Mouse (Mus musculus): ENCODE results near the gene Mrps5. TPM values are rescaled to one million over a fixed set of nuclear protein-coding genes. Genes with fewer than 3 reads are reported as not detected.

The Mrps5 gene
- 44.5 and 69.7 TPM in 2 replicates for total RNA-seq (2014; rRNA removed)
- 129 and 138 TPM in 2 replicates for polyA plus RNA-seq (2015; fragmentation: Nextera tagmentation; extraction: Ambion mirVana)

GRCm38 (mm10) chr2:127586694-127587513 is at the start of gene Mrps5, which contains the start of gene Zfp661:
Gene Mrps5 (plus strand): TSS chr2:127587222.
Gene Zfp661 (minus strand): TSS chr2:127587094.
- H3K27me3 ChIP-seq (ENCODE audit: insufficient read depth, low read length), result no peaks in the 10 kb centered on the region
- peak within 1 kb of the TSS; percentile 83 for H3K4me2 ChIP-seq (ENCODE audit: low read depth, low read length)
- no peaks in the 10 kb centered on the region for H3K9me3 ChIP-seq (ENCODE audit: low read length)
- 0 out of 2 replicates have a peak, but pooled peaks cover 11% of the 10 kb centered on the region for H3K4me1 ChIP-seq (ENCODE audit: insufficient read depth, low read length)
- peak within 1 kb of the TSS; percentile 96 for H3K27ac ChIP-seq
- ATAC-seq (peak; percentile 88), DNase-seq (ENCODE audit: low spot score) (peak; percentile 86)
- WGBS, result 4% methylated on average over 39 of the region's 39 CpGs
- peak within 1 kb of the TSS; percentile 94 for H3K4me3 ChIP-seq (ENCODE audit: low read length)
- peak within 1 kb of the TSS; percentile 78 for H3K9ac ChIP-seq (replicated peaks; ENCODE audit: low read length)
- peak; percentile 19 for TF ChIP-seq CTCF (IDR thresholded peaks at IDR 0.05; ENCODE audit: low read depth)
- H3K36me3 ChIP-seq (ENCODE audit: insufficient read depth, low read length), result 0 out of 2 replicates have a peak, but pooled peaks cover 5% of the 10 kb centered on the region

- Histone ChIP-seq H3K27me3 (ENCODE audit: insufficient read depth, low read length) (peaks cover 25% of the 10 kb centered on the region), H3K27ac (no peak overlapping the region), H3K4me2 (ENCODE audit: low read depth, low read length) (no peak overlapping the region), H3K36me3 (ENCODE audit: insufficient read depth, low read length) (no peaks in the 10 kb centered on the region), H3K9ac (replicated peaks; ENCODE audit: low read length) (no peak overlapping the region), H3K9me3 (ENCODE audit: low read length) (no peaks in the 10 kb centered on the region), H3K4me1 (ENCODE audit: insufficient read depth, low read length) (peaks cover 4% of the 10 kb centered on the region; the same call in 1 of the 2 replicates), H3K4me3 (ENCODE audit: low read length) (no peak overlapping the region)
- TF ChIP-seq CTCF (IDR thresholded peaks at IDR 0.05; ENCODE audit: low read depth), result no peak
- ATAC-seq, result no peak
- WGBS, result 63% methylated on average over 3 of the region's 3 CpGs
- no peak for DNase-seq (ENCODE audit: low spot score)
Measured at GRCm38 (mm10) chr2:127537548-127537947, 49.5 kb upstream of the Mrps5 start.

- no peak overlapping the region for H3K27ac ChIP-seq
- H3K4me2 ChIP-seq (ENCODE audit: low read depth, low read length), result no peak overlapping the region
- WGBS, result 38% methylated on average over 4 of the region's 4 CpGs
- H3K4me1 ChIP-seq (ENCODE audit: insufficient read depth, low read length), result peaks cover 4% of the 10 kb centered on the region; the same call in 1 of the 2 replicates
- H3K36me3 ChIP-seq (ENCODE audit: insufficient read depth, low read length), result no peaks in the 10 kb centered on the region
- H3K27me3 ChIP-seq (ENCODE audit: insufficient read depth, low read length), result peaks cover 29% of the 10 kb centered on the region
- 0 out of 2 replicates have a peak, but pooled peaks have one; percentile 8 for ATAC-seq
- no peaks in the 10 kb centered on the region for H3K9me3 ChIP-seq (ENCODE audit: low read length)
- TF ChIP-seq CTCF (IDR thresholded peaks at IDR 0.05; ENCODE audit: low read depth), result peak; percentile 58
- no peak overlapping the region for H3K9ac ChIP-seq (replicated peaks; ENCODE audit: low read length)
- no peak overlapping the region for H3K4me3 ChIP-seq (ENCODE audit: low read length)
- peak; percentile 34 for DNase-seq (ENCODE audit: low spot score)
Measured at GRCm38 (mm10) chr2:127539494-127539893, 47.5 kb upstream of the Mrps5 start.

GRCm38 (mm10) chr2:127541185-127541584 is 45.8 kb upstream of the Mrps5 start, which contains the start of gene Prom2:
Gene Prom2 (minus strand): TSS chr2:127541467.
- 7% methylated on average over 25 of the region's 29 CpGs for WGBS
- ATAC-seq (no peak), DNase-seq (ENCODE audit: low spot score) (no peak)
- Histone ChIP-seq H3K4me2 (ENCODE audit: low read depth, low read length) (peak within 1 kb of the TSS; percentile 37; the same call in 1 of the 2 replicates), H3K27me3 (ENCODE audit: insufficient read depth, low read length) (peaks cover 29% of the 10 kb centered on the region), H3K4me1 (ENCODE audit: insufficient read depth, low read length) (peaks cover 4% of the 10 kb centered on the region; the same call in 1 of the 2 replicates), H3K9ac (replicated peaks; ENCODE audit: low read length) (no peak within 1 kb of the TSS), H3K36me3 (ENCODE audit: insufficient read depth, low read length) (no peaks in the 10 kb centered on the region), H3K4me3 (ENCODE audit: low read length) (no peak within 1 kb of the TSS), H3K27ac (no peak within 1 kb of the TSS), H3K9me3 (ENCODE audit: low read length) (no peaks in the 10 kb centered on the region)
- TF ChIP-seq CTCF (IDR thresholded peaks at IDR 0.05; ENCODE audit: low read depth), result no peak

- no peak overlapping the region for H3K27ac ChIP-seq
- DNase-seq (ENCODE audit: low spot score), result no peak
- peaks cover 29% of the 10 kb centered on the region for H3K27me3 ChIP-seq (ENCODE audit: insufficient read depth, low read length)
- no peak overlapping the region for H3K4me3 ChIP-seq (ENCODE audit: low read length)
- H3K9ac ChIP-seq (replicated peaks; ENCODE audit: low read length), result no peak overlapping the region
- H3K9me3 ChIP-seq (ENCODE audit: low read length), result no peaks in the 10 kb centered on the region
- no peak overlapping the region for H3K4me2 ChIP-seq (ENCODE audit: low read depth, low read length)
- peaks cover 4% of the 10 kb centered on the region; the same call in 1 of the 2 replicates for H3K4me1 ChIP-seq (ENCODE audit: insufficient read depth, low read length)
- ATAC-seq, result no peak
- no peak for TF ChIP-seq CTCF (IDR thresholded peaks at IDR 0.05; ENCODE audit: low read depth)
- WGBS, result 95% methylated on average over 2 of the region's 2 CpGs
- H3K36me3 ChIP-seq (ENCODE audit: insufficient read depth, low read length), result no peaks in the 10 kb centered on the region
Measured at GRCm38 (mm10) chr2:127541697-127542096, 45.3 kb upstream of the Mrps5 start.

GRCm38 (mm10) chr2:127548342-127549074 is 38.5 kb upstream of the Mrps5 start:
- no peaks in the 10 kb centered on the region for H3K36me3 ChIP-seq (ENCODE audit: insufficient read depth, low read length)
- no peak for TF ChIP-seq CTCF (IDR thresholded peaks at IDR 0.05; ENCODE audit: low read depth)
- H3K4me2 ChIP-seq (ENCODE audit: low read depth, low read length), result no peak overlapping the region
- H3K9me3 ChIP-seq (ENCODE audit: low read length), result no peaks in the 10 kb centered on the region
- no peak overlapping the region for H3K9ac ChIP-seq (replicated peaks; ENCODE audit: low read length)
- no peak for DNase-seq (ENCODE audit: low spot score)
- no peak overlapping the region for H3K27ac ChIP-seq
- H3K27me3 ChIP-seq (ENCODE audit: insufficient read depth, low read length), result no peaks in the 10 kb centered on the region
- 78% methylated on average over 5 of the region's 5 CpGs for WGBS
- no peaks in the 10 kb centered on the region for H3K4me1 ChIP-seq (ENCODE audit: insufficient read depth, low read length)
- no peak for ATAC-seq
- no peak overlapping the region for H3K4me3 ChIP-seq (ENCODE audit: low read length)
